Mouse (Mus musculus): ENCODE data around the gene Cuedc1. TPM values are rescaled to one million over a fixed set of nuclear protein-coding genes. Genes with fewer than 3 reads are reported as not detected.

Gene Cuedc1
- polyA plus RNA-seq, 1 experiment: 16.5 TPM

- H3K36me3 ChIP-seq (ENCODE audit: control insufficient read depth, insufficient read depth, low read length): no peaks in the 10 kb centered on the region
- DNase-seq: peak; percentile 36
- peaks cover 16% of the 10 kb centered on the region for H3K4me1 ChIP-seq (ENCODE audit: control insufficient read depth, insufficient read depth, low read length)
- 72% methylated on average over 4 of the region's 4 CpGs for WGBS
- H3K4me3 ChIP-seq (ENCODE audit: insufficient read depth, low read depth, low read length): no peak overlapping the region
- H3K27me3 ChIP-seq (replicated peaks; ENCODE audit: control insufficient read depth, insufficient read depth, low read length): no peaks in the 10 kb centered on the region
- TF ChIP-seq CTCF (conservative IDR thresholded peaks at IDR 0.05; ENCODE audit: insufficient read depth, insufficient read length, low read depth, low read length): no peak
- no peak for TF ChIP-seq POLR2A (IDR thresholded peaks at IDR 0.05; ENCODE audit: low read depth, low read length)
- H3K27ac ChIP-seq (ENCODE audit: insufficient read depth, low read depth, low read length): no peak overlapping the region
Observed at GRCm38 (mm10) chr11:88231213-88231790, 133.4 kb downstream of the Cuedc1 start.

- Histone ChIP-seq H3K36me3 (ENCODE audit: control insufficient read depth, insufficient read depth, low read length) (no peaks in the 10 kb centered on the region), H3K27ac (ENCODE audit: insufficient read depth, low read depth, low read length) (peak overlapping the region; percentile 66), H3K4me1 (ENCODE audit: control insufficient read depth, insufficient read depth, low read length) (peaks cover 16% of the 10 kb centered on the region), H3K27me3 (replicated peaks; ENCODE audit: control insufficient read depth, insufficient read depth, low read length) (no peaks in the 10 kb centered on the region), H3K4me3 (ENCODE audit: insufficient read depth, low read depth, low read length) (no peak overlapping the region)
- DNase-seq: peak; percentile 64
- no peak for TF ChIP-seq CTCF (conservative IDR thresholded peaks at IDR 0.05; ENCODE audit: insufficient read depth, insufficient read length, low read depth, low read length)
- 53% methylated on average over 17 of the region's 17 CpGs for WGBS
Observed at GRCm38 (mm10) chr11:88233528-88234427, 135.9 kb downstream of the Cuedc1 start.

GRCm38 (mm10) chr11:88234789-88235188 lies 136.9 kb downstream of the Cuedc1 start:
- TF ChIP-seq POLR2A (IDR thresholded peaks at IDR 0.05; ENCODE audit: low read depth, low read length): no peak
- TF ChIP-seq CTCF (conservative IDR thresholded peaks at IDR 0.05; ENCODE audit: insufficient read depth, insufficient read length, low read depth, low read length): no peak
- WGBS: 19% methylated on average over 4 of the region's 4 CpGs
- no peaks in the 10 kb centered on the region for H3K27me3 ChIP-seq (replicated peaks; ENCODE audit: control insufficient read depth, insufficient read depth, low read length)
- H3K36me3 ChIP-seq (ENCODE audit: control insufficient read depth, insufficient read depth, low read length): no peaks in the 10 kb centered on the region
- H3K27ac ChIP-seq (ENCODE audit: insufficient read depth, low read depth, low read length): peak overlapping the region; percentile 65
- no peak overlapping the region for H3K4me3 ChIP-seq (ENCODE audit: insufficient read depth, low read depth, low read length)
- peaks cover 16% of the 10 kb centered on the region for H3K4me1 ChIP-seq (ENCODE audit: control insufficient read depth, insufficient read depth, low read length)
- no peak for DNase-seq

DNA sequence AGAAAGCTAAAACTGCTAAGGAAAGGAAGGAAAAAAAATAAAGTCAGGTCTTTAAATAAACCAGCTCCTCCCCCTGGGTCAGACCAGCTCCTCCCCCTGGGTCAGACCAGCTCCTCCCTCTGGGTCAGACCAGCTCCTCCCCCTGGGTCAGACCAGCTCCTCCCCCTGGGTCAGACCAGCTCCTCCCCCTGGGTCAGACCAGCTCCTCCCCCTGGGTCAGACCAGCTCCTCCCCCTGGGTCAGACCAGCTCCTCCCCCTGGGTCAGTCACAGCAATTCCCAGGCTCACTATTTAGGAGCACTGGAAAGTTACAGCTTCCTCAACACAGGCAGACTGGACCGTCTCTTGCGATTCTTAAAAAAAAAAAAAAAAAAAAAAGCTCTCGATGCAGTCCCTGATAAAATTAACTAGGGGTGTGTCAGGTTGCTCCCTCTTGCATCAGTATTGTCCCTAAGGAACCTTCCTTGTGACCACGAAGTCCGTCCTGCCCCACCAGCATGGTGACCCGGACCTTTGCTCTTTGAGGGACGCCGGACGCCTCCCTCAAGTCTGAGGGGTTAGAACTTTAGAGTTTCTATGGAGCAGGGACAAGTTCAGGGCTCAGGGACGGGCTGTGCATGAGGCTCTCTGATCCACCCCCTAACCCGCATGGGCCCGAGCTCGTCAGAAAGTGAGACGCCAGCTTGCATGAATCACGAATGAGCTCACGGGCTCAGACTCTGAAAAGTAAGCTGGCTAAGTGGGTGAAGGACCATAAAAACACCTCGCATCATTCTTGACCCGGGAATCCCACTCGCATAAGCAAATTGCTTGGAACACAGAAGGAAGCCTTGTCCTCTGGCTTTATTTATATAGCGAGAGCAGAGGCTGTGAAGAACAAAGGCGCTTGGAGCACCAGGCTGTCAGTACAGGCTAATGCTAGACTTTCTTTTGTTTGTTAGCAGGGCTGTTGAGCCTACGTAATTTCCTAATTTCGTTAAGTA lies 137.7 kb downstream of the Cuedc1 start:
- H3K4me1 ChIP-seq (ENCODE audit: control insufficient read depth, insufficient read depth, low read length): peaks cover 16% of the 10 kb centered on the region
- WGBS: 20% methylated on average over 23 of the region's 23 CpGs
- no peaks in the 10 kb centered on the region for H3K36me3 ChIP-seq (ENCODE audit: control insufficient read depth, insufficient read depth, low read length)
- peak; percentile 87 for DNase-seq
- H3K27ac ChIP-seq (ENCODE audit: insufficient read depth, low read depth, low read length): peak overlapping the region; percentile 46
- H3K4me3 ChIP-seq (ENCODE audit: insufficient read depth, low read depth, low read length): peak overlapping the region; percentile 18; the same call in 1 of the 2 replicates
- no peak for TF ChIP-seq POLR2A (IDR thresholded peaks at IDR 0.05; ENCODE audit: low read depth, low read length)
- no peak for TF ChIP-seq CTCF (conservative IDR thresholded peaks at IDR 0.05; ENCODE audit: insufficient read depth, insufficient read length, low read depth, low read length)
- H3K27me3 ChIP-seq (replicated peaks; ENCODE audit: control insufficient read depth, insufficient read depth, low read length): no peaks in the 10 kb centered on the region

GRCm38 (mm10) chr11:88240275-88240674 lies 142.4 kb downstream of the Cuedc1 start:
- TF ChIP-seq CTCF (conservative IDR thresholded peaks at IDR 0.05; ENCODE audit: insufficient read depth, insufficient read length, low read depth, low read length) (no peak), POLR2A (IDR thresholded peaks at IDR 0.05; ENCODE audit: low read depth, low read length) (no peak)
- DNase-seq: no peak
- Histone ChIP-seq H3K4me3 (ENCODE audit: insufficient read depth, low read depth, low read length) (no peak overlapping the region), H3K36me3 (ENCODE audit: control insufficient read depth, insufficient read depth, low read length) (no peaks in the 10 kb centered on the region), H3K4me1 (ENCODE audit: control insufficient read depth, insufficient read depth, low read length) (peaks cover 7% of the 10 kb centered on the region; the same call in 1 of the 2 replicates), H3K27me3 (replicated peaks; ENCODE audit: control insufficient read depth, insufficient read depth, low read length) (no peaks in the 10 kb centered on the region), H3K27ac (ENCODE audit: insufficient read depth, low read depth, low read length) (no peak overlapping the region)
- 95% methylated on average over 10 of the region's 10 CpGs for WGBS

GRCm38 (mm10) chr11:88240736-88241353 lies 143.0 kb downstream of the Cuedc1 start:
- DNase-seq: no peak

More at GRCm38 (mm10) chr11:88240736-88241353, 143.0 kb downstream of the Cuedc1 start:
- 52% methylated on average over 10 of the region's 10 CpGs for WGBS
- no peaks in the 10 kb centered on the region for H3K36me3 ChIP-seq (ENCODE audit: control insufficient read depth, insufficient read depth, low read length)
- H3K27ac ChIP-seq (ENCODE audit: insufficient read depth, low read depth, low read length): no peak overlapping the region
- no peak for TF ChIP-seq POLR2A (IDR thresholded peaks at IDR 0.05; ENCODE audit: low read depth, low read length)
- TF ChIP-seq CTCF (conservative IDR thresholded peaks at IDR 0.05; ENCODE audit: insufficient read depth, insufficient read length, low read depth, low read length): no peak
- peaks cover 4% of the 10 kb centered on the region; the same call in 1 of the 2 replicates for H3K4me1 ChIP-seq (ENCODE audit: control insufficient read depth, insufficient read depth, low read length)
- H3K4me3 ChIP-seq (ENCODE audit: insufficient read depth, low read depth, low read length): no peak overlapping the region
- no peaks in the 10 kb centered on the region for H3K27me3 ChIP-seq (replicated peaks; ENCODE audit: control insufficient read depth, insufficient read depth, low read length)

All from kidney, adult 2 months (tissue).